Mouse (Mus musculus): Measurements from ENCODE around the gene Mettl13. TPM values are rescaled to one million over a fixed set of nuclear protein-coding genes. Genes with fewer than 3 reads are reported as not detected.

The Mettl13 gene
- total RNA-seq (2021): 10 to 100 TPM; 10.3 to 12.6 TPM
- long read RNA-seq, experiment 1, full-length matches to known transcripts: 12 of 13 reads
- long read RNA-seq, experiment 1, partial matches to known transcripts: 0 of 13 reads
- long read RNA-seq, experiment 1, other reads (novel, unspliced or antisense): 1 of 13 reads
- long read RNA-seq, experiment 2, full-length matches to known transcripts: 8 of 11 reads
- long read RNA-seq, experiment 2, partial matches to known transcripts: 1 of 11 reads
- long read RNA-seq, experiment 2, other reads (novel, unspliced or antisense): 2 of 11 reads

DNA sequence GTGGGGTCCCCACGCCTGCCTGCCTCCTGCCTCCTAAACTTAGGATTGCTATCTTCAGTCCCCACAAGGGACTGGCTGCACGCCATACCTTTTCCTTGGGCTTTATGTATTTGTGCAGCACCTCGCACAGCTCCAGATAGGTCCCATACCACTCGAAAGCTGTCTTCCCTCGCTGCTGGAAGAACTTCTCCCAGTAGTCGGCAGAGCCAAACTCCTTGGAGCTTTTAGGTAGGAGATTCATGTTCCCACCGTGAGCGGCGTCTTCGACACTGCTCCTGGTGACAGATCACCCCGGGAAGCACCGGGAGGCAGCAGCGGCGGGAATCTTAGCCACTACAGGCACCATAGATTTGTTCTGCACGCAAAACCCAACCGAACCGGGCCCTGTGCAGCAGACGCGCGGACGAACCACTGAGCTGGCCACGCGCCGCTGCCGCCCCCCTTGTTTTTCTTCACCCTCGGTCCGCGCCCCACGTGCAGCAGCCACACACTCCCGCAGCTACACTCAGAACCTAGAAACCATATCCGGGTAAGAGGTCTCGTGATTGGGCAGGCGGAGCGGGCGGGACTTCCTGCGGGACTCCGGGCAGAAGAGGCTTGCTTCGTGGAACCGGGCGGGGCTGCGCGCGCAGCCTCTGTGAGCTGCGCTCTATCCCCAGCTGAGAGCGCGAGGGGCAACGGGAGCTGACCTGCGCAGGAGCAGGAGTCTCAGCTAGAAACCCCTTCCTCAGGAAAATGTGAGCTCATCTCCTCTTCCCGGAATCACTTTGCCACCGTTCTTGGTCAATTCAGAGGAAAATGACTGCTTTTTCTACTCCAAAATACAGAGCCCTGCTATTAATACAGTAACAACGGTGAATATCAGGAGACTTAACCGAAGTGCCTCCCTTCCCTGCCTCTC is at the start of gene Mettl13:
Gene Mettl13 (minus strand): TSS at position 536 of the 901 bp plus-strand sequence.
- intact Hi-C loops (cut with DNase I): loop anchor here (1.0 to 10.0 kb wide), 3 partner anchors 22 to 1699 kb away; partner anchors contain the start of genes 4930558K02Rik, Slc19a2 and Vamp4
- no peak for TF ChIP-seq CTCF (IDR thresholded peaks at IDR 0.05)
- Histone ChIP-seq H3K4me3 (peak within 1 kb of the TSS; percentile 87), H3K27ac (peak within 1 kb of the TSS; percentile 75)
- peak; percentile 83 to 88 for DNase-seq (ENCODE audit: extremely low spot score in 1 of 2, low spot score in 2 of 2)

DNA sequence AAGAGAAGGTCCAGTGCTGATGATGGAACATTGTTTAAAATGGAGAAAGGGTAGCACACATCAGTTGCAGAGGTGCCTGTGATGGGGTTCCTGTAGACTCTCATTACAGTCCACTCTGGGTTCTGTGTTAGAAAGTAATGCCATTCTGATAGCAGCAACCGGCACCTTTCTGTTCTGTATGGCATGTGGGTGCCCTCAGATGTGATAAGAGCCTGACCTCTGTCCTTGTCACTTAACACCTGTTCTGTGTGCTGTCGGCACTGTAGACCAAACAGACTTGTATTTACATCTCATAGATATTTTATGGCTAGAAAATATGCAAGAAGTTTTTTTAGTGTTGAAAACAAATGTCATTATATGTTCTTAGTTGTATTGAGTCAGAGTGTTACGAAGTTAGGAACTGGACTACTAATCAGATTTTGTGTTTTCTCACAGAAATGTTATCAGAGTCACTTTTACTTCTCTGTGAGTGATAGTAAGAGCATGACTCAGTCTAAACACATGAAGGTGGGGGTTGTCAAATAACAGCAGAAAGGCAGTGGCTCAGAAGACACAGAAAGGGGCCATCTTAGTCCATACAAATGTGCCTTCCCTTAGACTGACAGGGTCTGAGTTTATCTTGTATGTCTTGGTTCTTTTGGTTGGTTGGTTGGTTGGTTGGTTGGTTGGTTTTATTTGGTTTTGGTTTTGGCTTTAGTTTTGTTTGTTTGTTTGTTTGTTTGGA is 49.2 kb upstream of the Mettl13 start:
- no peak for TF ChIP-seq CTCF (IDR thresholded peaks at IDR 0.05)
- H3K4me3 ChIP-seq: no peak overlapping the region
- intact Hi-C loops (cut with DNase I): loop anchor here (5.0 kb wide), 1 partner anchor 120 kb away; no protein-coding TSS in a partner anchor
- no peak for DNase-seq (ENCODE audit: extremely low spot score in 1 of 2, low spot score in 2 of 2)
- H3K27ac ChIP-seq: no peak overlapping the region

DNA sequence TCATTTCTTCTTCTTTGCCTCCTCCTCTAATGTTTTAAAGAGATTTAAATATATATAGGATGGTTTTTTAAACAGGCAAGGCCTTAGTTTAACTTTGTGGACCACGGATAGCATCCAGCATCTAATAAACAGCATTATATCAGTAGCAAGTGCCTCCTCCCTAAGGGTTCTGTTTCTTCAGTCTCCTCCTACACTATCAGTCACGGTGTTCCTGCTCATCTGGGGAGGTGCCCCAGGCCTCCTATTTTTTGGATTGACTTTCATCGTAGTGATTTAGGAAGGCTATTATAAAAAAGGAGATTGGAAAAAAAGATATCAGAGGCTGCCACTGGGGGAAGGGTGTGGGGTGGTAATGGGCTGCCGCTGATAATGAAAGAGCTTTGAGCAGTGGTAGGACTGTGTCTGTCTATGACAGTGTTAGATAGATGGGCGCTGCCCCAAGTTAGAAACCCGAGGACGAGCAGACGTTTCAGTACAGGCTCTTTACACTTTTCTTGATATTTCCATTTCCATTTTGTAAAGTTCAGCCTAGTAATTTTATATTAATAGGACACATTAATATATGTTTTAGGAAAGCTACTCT is 42.2 kb upstream of the Mettl13 start:
- TF ChIP-seq CTCF (IDR thresholded peaks at IDR 0.05): no peak
- Histone ChIP-seq H3K4me3 (no peak overlapping the region), H3K27ac (no peak overlapping the region)
- intact Hi-C loops (cut with DNase I): no loop called here
- DNase-seq (ENCODE audit: extremely low spot score in 1 of 2, low spot score in 2 of 2): no peak

DNA sequence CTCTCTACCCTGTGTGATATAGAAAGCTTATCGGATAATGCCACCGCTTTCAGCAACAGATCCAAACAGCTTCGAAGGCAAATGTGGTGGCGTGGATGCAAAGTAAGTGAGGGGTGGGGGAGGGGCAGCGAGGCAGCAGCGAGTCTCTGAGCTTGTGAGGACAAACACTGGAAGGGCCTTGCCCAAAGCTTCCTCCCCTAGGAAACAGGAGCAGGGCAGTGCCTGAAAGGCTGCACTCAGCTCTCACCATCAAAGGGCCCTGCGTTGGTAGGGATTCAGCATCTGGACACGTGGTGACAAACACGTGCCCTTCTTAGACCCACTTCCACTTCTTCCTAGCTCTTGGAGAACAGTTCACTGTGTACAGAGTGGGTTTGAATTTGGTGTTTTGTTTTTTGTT is 41.1 kb upstream of the Mettl13 start:
- intact Hi-C loops (cut with DNase I): no loop called here

DNA sequence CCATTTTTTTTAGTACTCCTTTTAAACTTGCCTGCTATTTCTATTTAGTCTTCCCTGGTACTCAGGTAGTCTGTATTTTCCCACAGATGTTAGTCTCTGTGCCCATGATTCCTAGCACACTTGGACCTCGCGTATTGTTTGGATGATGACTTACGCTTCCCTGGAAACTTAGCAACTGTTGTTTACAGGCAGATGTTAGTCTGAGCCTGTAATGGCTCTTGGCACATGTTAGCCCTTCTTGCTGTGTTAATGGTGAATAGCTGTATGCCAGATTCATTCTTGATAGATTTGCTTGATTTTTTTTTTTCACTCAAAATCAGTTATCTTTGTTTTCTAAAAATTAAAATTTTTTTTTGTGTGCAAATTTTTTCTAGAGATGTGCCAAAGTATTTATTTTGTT is 40.3 kb upstream of the Mettl13 start:
- H3K27ac ChIP-seq: no peak overlapping the region
- intact Hi-C loops (cut with DNase I): no loop called here

More for the DNA sequence above, 41.1 kb upstream of the Mettl13 start:
- no peak for TF ChIP-seq CTCF (IDR thresholded peaks at IDR 0.05)
- no peak overlapping the region for H3K27ac ChIP-seq
- H3K4me3 ChIP-seq: no peak overlapping the region
- DNase-seq (ENCODE audit: extremely low spot score in 1 of 2, low spot score in 2 of 2): no peak

DNA sequence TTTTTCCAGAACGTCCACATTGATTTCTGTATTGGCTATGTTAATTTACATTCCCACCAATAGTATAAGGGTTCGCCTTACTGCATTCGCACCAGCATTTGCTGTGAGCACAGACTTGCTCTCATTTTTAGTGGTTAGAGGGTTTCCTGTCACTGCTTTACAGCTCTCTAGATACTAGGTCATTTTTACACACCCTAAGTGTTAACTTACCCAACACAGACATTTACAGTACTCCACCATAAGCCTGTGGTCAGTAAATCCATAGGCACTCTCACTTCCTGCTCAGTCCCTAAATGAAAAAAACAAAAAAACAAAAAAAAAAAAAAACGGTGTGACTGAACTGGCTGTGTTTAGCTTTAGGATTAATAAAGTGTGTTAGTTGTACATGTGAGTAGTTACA is 37.9 kb upstream of the Mettl13 start:
- no peak for DNase-seq (ENCODE audit: extremely low spot score in 1 of 2, low spot score in 2 of 2)
- Histone ChIP-seq H3K4me3 (no peak overlapping the region), H3K27ac (no peak overlapping the region)
- intact Hi-C loops (cut with DNase I): no loop called here
- TF ChIP-seq CTCF (IDR thresholded peaks at IDR 0.05): no peak

More for the DNA sequence above, 40.3 kb upstream of the Mettl13 start:
- no peak for TF ChIP-seq CTCF (IDR thresholded peaks at IDR 0.05)
- H3K4me3 ChIP-seq: no peak overlapping the region
- DNase-seq (ENCODE audit: extremely low spot score in 1 of 2, low spot score in 2 of 2): no peak

DNA sequence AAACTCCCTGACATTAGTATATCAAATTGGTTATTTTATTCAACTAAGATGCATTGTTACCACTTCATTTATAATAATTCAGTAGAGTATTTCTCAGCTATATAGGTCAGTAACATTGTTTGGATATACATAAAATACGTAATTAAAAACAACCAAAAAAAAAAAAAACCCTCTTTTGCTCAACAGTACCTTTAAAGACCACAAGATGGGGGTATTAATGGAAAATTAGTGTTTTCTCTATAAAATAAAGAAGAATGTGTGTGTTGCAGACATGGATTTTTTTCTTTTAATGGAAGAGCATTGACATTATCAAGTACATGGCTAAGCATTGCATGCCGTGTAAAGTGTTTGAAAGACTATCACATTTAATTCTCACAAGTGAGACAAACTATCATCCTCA is 34.5 kb upstream of the Mettl13 start:
- DNase-seq (ENCODE audit: extremely low spot score in 1 of 2, low spot score in 2 of 2): no peak
- TF ChIP-seq CTCF (IDR thresholded peaks at IDR 0.05): peak; percentile 52
- intact Hi-C loops (cut with DNase I): no loop called here
- Histone ChIP-seq H3K27ac (no peak overlapping the region), H3K4me3 (no peak overlapping the region)

DNA sequence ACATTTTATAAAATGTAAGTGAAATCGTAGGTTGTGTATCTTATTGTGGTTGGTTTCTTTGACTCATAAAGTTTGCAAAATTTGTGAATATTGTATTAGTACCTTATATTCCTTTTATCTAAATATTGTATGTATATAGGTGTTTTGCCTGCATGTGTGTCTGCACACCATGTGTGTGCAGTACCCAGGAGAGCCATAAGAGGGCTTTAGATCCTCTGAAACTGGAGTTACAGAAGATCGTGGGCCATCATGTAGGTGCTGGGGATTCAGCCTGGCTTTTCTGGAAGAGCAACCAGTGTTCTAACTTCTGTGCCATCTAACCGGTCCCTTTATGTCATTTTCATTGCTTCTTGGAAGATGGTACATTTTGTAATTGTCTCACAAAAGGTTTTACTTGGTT is 26.7 kb upstream of the Mettl13 start:
- DNase-seq (ENCODE audit: extremely low spot score in 1 of 2, low spot score in 2 of 2): no peak
- intact Hi-C loops (cut with DNase I): no loop called here
- TF ChIP-seq CTCF (IDR thresholded peaks at IDR 0.05): peak; percentile 14; the same call in 1 of the 2 replicates

DNA sequence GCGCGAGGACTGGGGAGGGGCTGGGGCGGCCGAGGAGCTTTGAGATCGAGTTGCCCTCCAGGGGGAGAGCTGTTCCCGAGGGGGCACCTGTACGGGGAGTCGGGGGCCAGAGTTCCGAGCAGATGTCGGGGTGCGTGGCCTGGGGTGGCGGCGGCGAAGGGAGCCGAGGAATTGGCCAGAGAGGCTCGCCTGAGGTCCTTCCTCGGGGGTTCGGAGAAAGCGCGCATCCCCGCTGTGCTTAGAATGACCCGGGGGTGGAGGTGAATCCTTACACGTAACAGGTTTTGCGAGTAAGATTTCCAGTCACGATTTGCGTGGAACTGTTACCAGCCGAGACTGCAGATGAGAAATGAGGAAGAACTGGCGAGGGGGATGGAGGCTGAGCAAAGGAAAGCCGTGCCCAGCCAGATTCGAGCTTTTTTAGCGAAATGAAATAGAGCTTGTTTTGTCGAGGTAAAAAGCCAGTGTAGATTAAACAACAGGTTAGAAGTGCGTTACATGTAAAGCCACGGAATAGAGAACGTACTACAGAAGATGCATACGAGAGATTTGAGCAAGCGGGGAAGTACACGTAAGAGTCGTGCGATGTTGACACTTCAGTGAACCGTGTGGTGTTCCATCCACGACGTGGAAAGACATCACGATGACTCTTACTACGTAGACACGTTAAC is 22.7 kb upstream of the Mettl13 start:
- Histone ChIP-seq H3K4me3 (peak overlapping the region; percentile 84), H3K27ac (peak overlapping the region; percentile 96)
- intact Hi-C loops (cut with DNase I): loop anchor here (1.0 to 5.0 kb wide), 2 partner anchors 23 to 96 kb away; partner anchors contain the start of gene Mettl13
- TF ChIP-seq CTCF (IDR thresholded peaks at IDR 0.05): no peak
- peak; percentile 62 to 68 for DNase-seq (ENCODE audit: extremely low spot score in 1 of 2, low spot score in 2 of 2)

More for the DNA sequence above, 26.7 kb upstream of the Mettl13 start:
- Histone ChIP-seq H3K4me3 (no peak overlapping the region), H3K27ac (no peak overlapping the region)

DNA sequence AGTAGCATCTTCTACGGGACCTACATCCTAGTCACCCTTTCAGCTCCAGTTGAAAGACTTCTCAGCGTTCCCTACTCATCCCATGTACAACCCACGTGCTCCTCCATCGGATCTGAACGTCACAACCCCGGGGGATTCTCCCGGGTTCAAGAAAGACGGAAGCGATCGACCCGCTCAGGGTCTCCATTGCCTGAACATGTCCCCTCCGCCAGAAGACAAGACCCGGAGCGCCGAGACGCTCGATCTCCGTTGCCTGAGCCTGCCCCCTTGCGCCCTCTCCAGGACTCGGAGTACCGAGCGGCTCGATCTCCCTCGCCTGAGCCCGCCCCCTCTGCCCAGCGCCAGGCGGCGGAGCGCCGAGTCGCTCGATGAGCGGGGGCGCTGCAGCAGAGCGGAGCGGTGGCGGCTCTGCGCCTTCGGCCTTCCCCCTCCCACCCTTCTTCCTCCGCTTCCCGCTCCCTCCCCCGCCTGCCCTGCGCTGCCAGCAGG is 22.0 kb upstream of the Mettl13 start, which contains the start of gene Vamp4:
Gene Vamp4 (plus strand): TSS at position 256 of the 489 bp plus-strand sequence.
- peak; percentile 91 to 92 for DNase-seq (ENCODE audit: extremely low spot score in 1 of 2, low spot score in 2 of 2)
- TF ChIP-seq CTCF (IDR thresholded peaks at IDR 0.05): peak; percentile 52
- H3K4me3 ChIP-seq: peak within 1 kb of the TSS; percentile 84
- intact Hi-C loops (cut with DNase I): loop anchor here (1.0 to 5.0 kb wide), 2 partner anchors 22 to 97 kb away; partner anchors contain the start of gene Mettl13
- H3K27ac ChIP-seq: peak within 1 kb of the TSS; percentile 96

Measured in left cerebral cortex, adult 2 months (tissue).